Mouse (Mus musculus): ENCODE results near the gene Zfp82. TPM values are rescaled to one million over a fixed set of nuclear protein-coding genes. Genes with fewer than 3 reads are reported as not detected.
A peak's percentile ranks its signal among the peaks of the same experiment; 100 is the strongest.

Zfp82 gene
- polyA plus RNA-seq, 1 experiment, result 0.81 TPM

DNA sequence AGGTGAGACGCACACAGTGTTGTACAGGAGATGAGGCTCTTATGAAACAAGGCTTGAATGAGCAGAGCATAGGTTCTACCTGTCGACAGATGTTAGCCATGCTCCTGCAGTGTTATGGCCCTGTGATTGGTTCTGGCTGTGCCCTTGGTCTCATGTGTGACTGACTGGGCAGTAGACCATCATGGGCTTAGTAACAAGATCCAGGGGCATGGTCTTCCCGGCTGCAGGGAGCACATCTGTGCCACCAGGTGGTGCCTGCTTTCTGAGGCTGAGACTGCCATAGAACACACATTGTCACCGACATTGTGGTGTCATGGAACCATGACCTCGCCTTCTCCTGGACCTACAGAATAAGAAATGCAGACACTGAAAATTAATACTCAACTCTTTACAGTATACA is 47.3 kb downstream of the Zfp82 start:
- no peak overlapping the region for H3K27ac ChIP-seq (ENCODE audit: insufficient read depth, low read length)
- no peaks in the 10 kb centered on the region for H3K27me3 ChIP-seq (ENCODE audit: control insufficient read depth, insufficient read depth, low read length)
- H3K36me3 ChIP-seq (ENCODE audit: control insufficient read depth, insufficient read depth, low read length), result peaks cover 15% of the 10 kb centered on the region
- DNase-seq (ENCODE audit: low read depth in 1 of 2, low spot score in 2 of 2), result no peak
- H3K4me1 ChIP-seq (ENCODE audit: control insufficient read depth, insufficient read depth, insufficient read length), result no peaks in the 10 kb centered on the region
- H3K4me3 ChIP-seq (ENCODE audit: extremely low read depth, insufficient read depth, insufficient read length), result no peak overlapping the region
- 0 out of 2 replicates have a peak, but pooled peaks have one; percentile 5 for TF ChIP-seq CTCF (IDR thresholded peaks at IDR 0.05; ENCODE audit: extremely low read depth, insufficient read depth, insufficient read length, insufficient replicate concordance)
- no peak for TF ChIP-seq POLR2A (IDR thresholded peaks at IDR 0.05; ENCODE audit: low read depth, low read length)
- 86% methylated on average over 5 of the region's 5 CpGs for WGBS

DNA sequence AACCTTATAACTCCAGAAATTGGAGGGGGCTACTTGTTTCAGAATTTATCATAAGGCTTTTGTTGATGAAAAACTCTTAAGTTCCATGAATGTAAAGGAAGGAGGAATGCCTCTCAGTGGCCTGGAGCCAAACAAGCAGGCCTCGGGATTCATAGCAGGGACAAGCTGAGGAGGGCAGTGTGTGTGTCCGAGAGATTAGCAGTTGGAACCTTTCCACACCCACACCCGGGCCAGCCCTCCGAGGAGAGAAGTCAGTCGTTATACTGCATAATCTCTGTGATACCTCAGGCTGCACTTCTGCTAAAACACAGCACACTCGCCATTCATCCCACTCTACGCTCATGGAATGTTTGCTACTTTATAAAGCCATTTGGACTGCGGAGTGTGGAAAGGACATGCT is 48.9 kb downstream of the Zfp82 start:
- WGBS, result 82% methylated on average over 8 of the region's 8 CpGs
- H3K36me3 ChIP-seq (ENCODE audit: control insufficient read depth, insufficient read depth, low read length), result peaks cover 18% of the 10 kb centered on the region
- H3K4me3 ChIP-seq (ENCODE audit: extremely low read depth, insufficient read depth, insufficient read length), result no peak overlapping the region
- no peak for TF ChIP-seq CTCF (IDR thresholded peaks at IDR 0.05; ENCODE audit: extremely low read depth, insufficient read depth, insufficient read length, insufficient replicate concordance)
- no peak for TF ChIP-seq POLR2A (IDR thresholded peaks at IDR 0.05; ENCODE audit: low read depth, low read length)
- no peak overlapping the region for H3K27ac ChIP-seq (ENCODE audit: insufficient read depth, low read length)
- no peak for DNase-seq (ENCODE audit: low read depth in 1 of 2, low spot score in 2 of 2)
- no peaks in the 10 kb centered on the region for H3K4me1 ChIP-seq (ENCODE audit: control insufficient read depth, insufficient read depth, insufficient read length)
- H3K27me3 ChIP-seq (ENCODE audit: control insufficient read depth, insufficient read depth, low read length), result no peaks in the 10 kb centered on the region

DNA sequence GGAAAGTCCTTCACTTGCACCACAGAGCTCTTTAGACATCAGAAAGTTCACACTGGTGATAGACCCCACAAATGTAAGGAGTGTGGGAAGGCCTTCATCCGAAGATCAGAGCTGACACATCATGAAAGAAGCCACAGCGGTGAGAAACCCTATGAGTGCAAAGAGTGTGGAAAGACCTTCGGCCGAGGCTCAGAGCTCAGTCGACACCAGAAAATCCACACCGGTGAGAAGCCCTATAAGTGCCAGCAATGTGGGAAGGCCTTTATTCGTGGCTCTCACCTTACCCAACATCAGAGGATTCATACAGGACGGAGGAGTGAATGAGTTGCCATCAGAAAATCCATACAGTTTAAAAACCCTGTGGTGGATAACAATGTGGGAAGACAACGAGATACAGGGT is 49.4 kb downstream of the Zfp82 start:
- Histone ChIP-seq H3K4me3 (ENCODE audit: extremely low read depth, insufficient read depth, insufficient read length) (no peak overlapping the region), H3K36me3 (ENCODE audit: control insufficient read depth, insufficient read depth, low read length) (peaks cover 22% of the 10 kb centered on the region), H3K27ac (ENCODE audit: insufficient read depth, low read length) (no peak overlapping the region), H3K4me1 (ENCODE audit: control insufficient read depth, insufficient read depth, insufficient read length) (no peaks in the 10 kb centered on the region), H3K27me3 (ENCODE audit: control insufficient read depth, insufficient read depth, low read length) (no peaks in the 10 kb centered on the region)
- WGBS, result 95% methylated on average over 9 of the region's 9 CpGs
- DNase-seq (ENCODE audit: low read depth in 1 of 2, low spot score in 2 of 2), result no peak
- TF ChIP-seq CTCF (IDR thresholded peaks at IDR 0.05; ENCODE audit: extremely low read depth, insufficient read depth, insufficient read length, insufficient replicate concordance) (no peak), POLR2A (IDR thresholded peaks at IDR 0.05; ENCODE audit: low read depth, low read length) (no peak)

DNA sequence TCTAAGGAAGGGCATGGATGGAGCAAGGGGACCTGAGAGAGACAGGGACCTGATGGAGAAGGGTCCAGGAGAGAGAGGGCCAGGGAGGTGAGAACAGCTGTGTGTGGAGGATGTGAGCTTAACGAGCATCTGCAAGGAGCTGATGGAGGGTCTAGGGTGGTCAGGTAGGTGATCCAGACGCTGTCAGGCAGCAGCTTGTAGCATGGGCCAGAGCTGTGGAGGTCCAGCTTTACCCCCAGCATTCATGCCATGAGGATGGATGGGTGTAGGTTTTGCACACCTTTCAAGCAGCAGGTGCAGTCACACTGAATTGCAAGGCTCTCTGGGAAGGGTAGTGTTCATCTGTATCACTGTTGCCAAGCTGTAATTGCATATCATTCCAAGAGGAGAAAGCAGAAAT is 53.2 kb downstream of the Zfp82 start:
- peaks cover 40% of the 10 kb centered on the region for H3K36me3 ChIP-seq (ENCODE audit: control insufficient read depth, insufficient read depth, low read length)
- no peak overlapping the region for H3K4me3 ChIP-seq (ENCODE audit: extremely low read depth, insufficient read depth, insufficient read length)
- no peaks in the 10 kb centered on the region for H3K27me3 ChIP-seq (ENCODE audit: control insufficient read depth, insufficient read depth, low read length)
- TF ChIP-seq POLR2A (IDR thresholded peaks at IDR 0.05; ENCODE audit: low read depth, low read length), result no peak
- TF ChIP-seq CTCF (IDR thresholded peaks at IDR 0.05; ENCODE audit: extremely low read depth, insufficient read depth, insufficient read length, insufficient replicate concordance), result no peak
- DNase-seq (ENCODE audit: low read depth in 1 of 2, low spot score in 2 of 2), result no peak
- H3K4me1 ChIP-seq (ENCODE audit: control insufficient read depth, insufficient read depth, insufficient read length), result no peaks in the 10 kb centered on the region
- WGBS, result 95% methylated on average over 2 of the region's 2 CpGs
- H3K27ac ChIP-seq (ENCODE audit: insufficient read depth, low read length), result no peak overlapping the region

DNA sequence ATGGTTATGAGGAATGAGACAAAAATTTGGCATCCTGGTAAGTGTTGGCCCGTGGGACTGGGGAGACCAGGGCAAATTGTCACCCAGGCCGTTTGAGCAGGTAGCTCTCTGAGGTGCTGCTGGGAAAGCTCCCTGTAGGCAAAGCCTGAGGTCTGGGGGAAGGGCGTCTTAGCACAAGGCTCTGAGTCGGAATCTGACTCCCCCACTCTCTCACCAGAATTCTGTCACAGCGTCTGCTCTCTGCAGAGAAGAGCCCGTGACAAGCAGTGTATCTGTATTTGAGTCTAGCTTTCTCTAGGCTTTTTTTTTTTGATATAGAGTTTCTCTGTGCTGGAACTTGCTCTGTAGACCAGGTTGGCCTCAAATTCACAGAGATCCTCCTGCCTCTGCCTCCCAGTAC is 55.5 kb downstream of the Zfp82 start:
- no peak for TF ChIP-seq CTCF (IDR thresholded peaks at IDR 0.05; ENCODE audit: extremely low read depth, insufficient read depth, insufficient read length, insufficient replicate concordance)
- no peak for TF ChIP-seq POLR2A (IDR thresholded peaks at IDR 0.05; ENCODE audit: low read depth, low read length)
- no peaks in the 10 kb centered on the region for H3K27me3 ChIP-seq (ENCODE audit: control insufficient read depth, insufficient read depth, low read length)
- no peak for DNase-seq (ENCODE audit: low read depth in 1 of 2, low spot score in 2 of 2)
- WGBS, result 88% methylated on average over 6 of the region's 6 CpGs
- peaks cover 31% of the 10 kb centered on the region for H3K36me3 ChIP-seq (ENCODE audit: control insufficient read depth, insufficient read depth, low read length)
- H3K4me3 ChIP-seq (ENCODE audit: extremely low read depth, insufficient read depth, insufficient read length), result no peak overlapping the region
- H3K4me1 ChIP-seq (ENCODE audit: control insufficient read depth, insufficient read depth, insufficient read length), result no peaks in the 10 kb centered on the region
- no peak overlapping the region for H3K27ac ChIP-seq (ENCODE audit: insufficient read depth, low read length)

DNA sequence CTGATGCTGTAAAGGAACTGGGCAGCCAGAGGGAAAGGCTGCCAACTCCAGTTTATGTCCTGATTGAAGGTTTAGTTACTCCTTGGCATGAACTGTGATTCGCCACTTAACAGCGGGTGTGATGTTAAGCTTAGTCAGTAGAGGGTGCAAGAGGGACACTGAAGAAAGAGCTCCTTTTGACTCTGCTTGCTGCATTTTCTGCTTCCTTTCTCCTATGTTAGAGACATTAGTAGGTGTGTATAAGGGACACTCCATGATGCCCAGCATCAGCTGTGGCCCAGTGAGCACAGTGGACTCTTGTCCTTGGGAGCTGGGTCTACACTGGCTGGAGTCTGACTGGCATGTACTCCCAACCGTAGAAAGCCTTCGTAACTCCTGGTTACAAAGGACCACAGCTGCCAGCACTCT is 59.7 kb downstream of the Zfp82 start:
- peak; percentile 7 to 20 for DNase-seq (ENCODE audit: low read depth in 1 of 2, low spot score in 2 of 2)
- WGBS, result 79% methylated on average over 4 of the region's 4 CpGs
- Histone ChIP-seq H3K4me1 (ENCODE audit: control insufficient read depth, insufficient read depth, insufficient read length) (no peaks in the 10 kb centered on the region), H3K36me3 (ENCODE audit: control insufficient read depth, insufficient read depth, low read length) (peaks cover 22% of the 10 kb centered on the region), H3K27me3 (ENCODE audit: control insufficient read depth, insufficient read depth, low read length) (no peaks in the 10 kb centered on the region), H3K27ac (ENCODE audit: insufficient read depth, low read length) (no peak overlapping the region), H3K4me3 (ENCODE audit: extremely low read depth, insufficient read depth, insufficient read length) (no peak overlapping the region)
- TF ChIP-seq CTCF (IDR thresholded peaks at IDR 0.05; ENCODE audit: extremely low read depth, insufficient read depth, insufficient read length, insufficient replicate concordance) (peak; percentile 43; the same call in 1 of the 2 replicates), POLR2A (IDR thresholded peaks at IDR 0.05; ENCODE audit: low read depth, low read length) (no peak)

DNA sequence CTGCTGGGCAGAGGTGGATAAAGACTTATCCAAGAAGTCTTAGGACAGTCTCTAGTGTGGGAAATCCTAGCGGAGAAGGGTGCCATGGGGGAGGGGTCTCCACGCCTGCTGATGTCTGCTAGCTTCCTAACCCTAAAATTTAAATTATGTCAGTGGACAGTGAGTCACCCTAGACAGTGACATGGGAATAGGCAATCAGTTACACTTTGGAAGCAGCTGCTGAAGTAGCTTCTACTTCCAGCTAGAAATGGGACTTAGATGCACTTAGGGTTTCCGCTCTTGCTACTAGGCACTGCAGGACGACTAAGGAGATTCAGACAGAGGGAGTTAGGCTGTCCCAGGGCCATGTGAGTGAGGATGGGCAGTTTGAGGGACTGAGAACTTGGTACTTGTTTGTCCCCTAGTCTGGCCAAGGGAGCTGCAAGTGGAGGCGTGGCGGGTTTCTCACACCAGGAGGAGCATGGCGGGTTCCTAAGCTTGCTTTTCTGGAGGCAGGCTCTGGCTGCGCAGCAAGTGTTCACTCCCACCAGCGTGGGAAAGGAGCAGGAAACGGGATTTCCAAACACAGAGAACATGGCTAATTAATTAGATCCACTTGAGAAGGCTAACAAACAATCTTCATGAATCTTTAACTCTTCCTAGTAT is 62.0 kb downstream of the Zfp82 start:
- H3K36me3 ChIP-seq (ENCODE audit: control insufficient read depth, insufficient read depth, low read length), result peaks cover 15% of the 10 kb centered on the region
- TF ChIP-seq POLR2A (IDR thresholded peaks at IDR 0.05; ENCODE audit: low read depth, low read length) (no peak), CTCF (IDR thresholded peaks at IDR 0.05; ENCODE audit: extremely low read depth, insufficient read depth, insufficient read length, insufficient replicate concordance) (no peak)
- 92% methylated on average over 10 of the region's 10 CpGs for WGBS
- H3K4me3 ChIP-seq (ENCODE audit: extremely low read depth, insufficient read depth, insufficient read length), result no peak overlapping the region
- no peak overlapping the region for H3K27ac ChIP-seq (ENCODE audit: insufficient read depth, low read length)
- H3K27me3 ChIP-seq (ENCODE audit: control insufficient read depth, insufficient read depth, low read length), result no peaks in the 10 kb centered on the region
- H3K4me1 ChIP-seq (ENCODE audit: control insufficient read depth, insufficient read depth, insufficient read length), result no peaks in the 10 kb centered on the region
- no peak for DNase-seq (ENCODE audit: low read depth in 1 of 2, low spot score in 2 of 2)
